Mouse (Mus musculus): ENCODE data around the gene Lrrc8d. TPM values are rescaled to one million over a fixed set of nuclear protein-coding genes. Genes with fewer than 3 reads are reported as not detected.

The Lrrc8d gene
- total and polyA plus RNA-seq, 2 experiments: 7.0 to 11.6 TPM

DNA sequence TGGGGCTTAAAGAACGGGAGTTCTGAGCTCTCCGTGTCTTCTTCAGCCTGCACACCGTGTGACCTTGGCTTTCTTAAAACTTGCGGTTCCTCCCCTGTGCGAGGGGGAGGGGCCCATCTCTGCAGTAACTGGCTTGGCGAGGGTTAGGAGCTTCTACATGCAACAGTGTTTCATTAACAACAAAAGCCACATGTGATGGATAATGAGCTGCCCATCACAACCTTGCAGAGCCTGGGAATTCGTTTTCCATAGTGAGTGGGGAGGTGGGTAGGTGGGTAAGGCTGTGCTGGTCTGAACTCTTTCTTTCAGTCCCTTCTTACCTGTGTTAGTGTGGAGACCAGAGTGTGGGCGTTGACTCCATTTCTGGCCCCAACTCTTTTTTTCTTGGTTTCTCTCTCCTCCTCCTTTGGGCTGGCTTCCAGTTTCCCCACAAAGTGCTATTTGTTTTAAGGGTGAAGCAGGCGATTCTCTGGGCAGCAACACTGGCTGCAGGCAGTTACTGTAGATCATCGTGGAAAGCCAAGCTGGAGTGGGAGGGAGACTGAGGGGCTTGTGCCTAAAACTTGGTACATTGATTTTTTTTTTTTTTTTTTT lies 15.9 kb downstream of the Lrrc8d start:
- Histone ChIP-seq H3K27me3 (ENCODE audit: control insufficient read depth, insufficient read depth, low read length) (no peaks in the 10 kb centered on the region), H3K9ac (ENCODE audit: low read depth, low read length) (no peak overlapping the region), H3K4me3 (ENCODE audit: insufficient read depth, low read depth, low read length) (no peak overlapping the region), H3K27ac (replicated peaks; ENCODE audit: insufficient read depth, low read depth, low read length) (no peak overlapping the region), H3K36me3 (ENCODE audit: control insufficient read depth, insufficient read depth, low read length) (no peaks in the 10 kb centered on the region), H3K79me2 (ENCODE audit: control insufficient read depth, insufficient read depth, low read length) (peaks cover 18% of the 10 kb centered on the region), H3K4me1 (ENCODE audit: control insufficient read depth, insufficient read depth, low read length) (peaks cover 23% of the 10 kb centered on the region)
- WGBS: 33% methylated on average over 10 of the region's 10 CpGs
- no peak for TF ChIP-seq CTCF (IDR thresholded peaks at IDR 0.05; ENCODE audit: low read depth, low read length)
- TF ChIP-seq POLR2A (IDR thresholded peaks at IDR 0.05; ENCODE audit: extremely low read depth, insufficient read depth, low read length): no peak
- peak; percentile 67 for DNase-seq (ENCODE audit: extremely low read depth, low read depth, low spot score)

DNA sequence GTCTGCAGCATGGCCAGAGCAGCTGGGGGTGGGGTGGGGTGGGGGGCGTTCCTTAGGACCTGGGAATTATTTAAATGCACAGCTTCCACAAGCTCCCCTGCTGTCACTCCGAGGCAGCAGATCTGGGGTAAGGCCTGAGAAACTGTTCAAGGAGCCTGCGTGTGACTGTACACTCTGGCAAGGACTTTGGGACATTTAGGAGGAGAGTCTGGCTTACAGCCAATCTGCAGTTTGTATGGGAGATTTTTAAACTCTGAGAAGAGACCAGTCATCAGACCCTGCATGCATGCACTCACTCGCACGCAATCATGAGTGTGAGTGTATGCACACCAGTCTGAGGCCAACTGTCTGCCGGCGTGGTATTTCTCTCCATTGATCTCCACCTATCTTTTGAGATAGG lies 17.5 kb downstream of the Lrrc8d start:
- Histone ChIP-seq H3K4me1 (ENCODE audit: control insufficient read depth, insufficient read depth, low read length) (peaks cover 16% of the 10 kb centered on the region), H3K9ac (ENCODE audit: low read depth, low read length) (no peak overlapping the region), H3K36me3 (ENCODE audit: control insufficient read depth, insufficient read depth, low read length) (no peaks in the 10 kb centered on the region), H3K27ac (replicated peaks; ENCODE audit: insufficient read depth, low read depth, low read length) (no peak overlapping the region), H3K4me3 (ENCODE audit: insufficient read depth, low read depth, low read length) (no peak overlapping the region), H3K27me3 (ENCODE audit: control insufficient read depth, insufficient read depth, low read length) (no peaks in the 10 kb centered on the region), H3K79me2 (ENCODE audit: control insufficient read depth, insufficient read depth, low read length) (peaks cover 18% of the 10 kb centered on the region)
- no peak for DNase-seq (ENCODE audit: extremely low read depth, low read depth, low spot score)
- 79% methylated on average over 7 of the region's 7 CpGs for WGBS
- no peak for TF ChIP-seq CTCF (IDR thresholded peaks at IDR 0.05; ENCODE audit: low read depth, low read length)
- no peak for TF ChIP-seq POLR2A (IDR thresholded peaks at IDR 0.05; ENCODE audit: extremely low read depth, insufficient read depth, low read length)

DNA sequence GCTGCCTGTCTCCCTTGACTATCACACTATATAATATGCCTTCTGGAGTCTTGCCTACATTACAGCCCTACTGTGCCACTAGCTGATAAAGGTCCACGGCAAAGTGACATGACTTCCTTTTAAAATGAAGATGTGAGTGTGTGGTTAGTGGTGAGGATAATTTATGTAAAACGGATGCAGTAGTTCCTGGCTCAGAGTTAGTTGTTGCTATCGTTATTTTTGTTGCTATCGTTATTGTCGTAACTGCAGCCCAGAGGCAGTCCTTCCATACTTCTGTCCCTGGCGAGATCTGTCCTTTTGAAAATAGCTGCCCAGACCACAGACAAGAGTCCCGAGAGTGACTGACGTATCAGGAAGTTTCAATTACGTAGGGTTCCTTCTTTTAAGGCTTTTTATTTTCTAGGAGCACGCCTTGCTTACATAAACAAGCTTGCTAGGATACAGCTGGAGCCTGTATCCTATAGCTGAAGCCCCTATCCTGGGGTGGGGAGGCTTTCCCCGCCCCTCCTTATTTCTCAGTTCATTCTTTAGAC lies 18.4 kb downstream of the Lrrc8d start:
- no peaks in the 10 kb centered on the region for H3K36me3 ChIP-seq (ENCODE audit: control insufficient read depth, insufficient read depth, low read length)
- peaks cover 18% of the 10 kb centered on the region for H3K79me2 ChIP-seq (ENCODE audit: control insufficient read depth, insufficient read depth, low read length)
- no peaks in the 10 kb centered on the region for H3K27me3 ChIP-seq (ENCODE audit: control insufficient read depth, insufficient read depth, low read length)
- H3K27ac ChIP-seq (replicated peaks; ENCODE audit: insufficient read depth, low read depth, low read length): peak overlapping the region; percentile 44; the same call in 1 of the 2 replicates
- TF ChIP-seq POLR2A (IDR thresholded peaks at IDR 0.05; ENCODE audit: extremely low read depth, insufficient read depth, low read length): no peak
- TF ChIP-seq CTCF (IDR thresholded peaks at IDR 0.05; ENCODE audit: low read depth, low read length): no peak
- whole genome bisulfite sequencing: 75% methylated on average over 11 of the region's 11 CpGs
- H3K4me1 ChIP-seq (ENCODE audit: control insufficient read depth, insufficient read depth, low read length): peaks cover 13% of the 10 kb centered on the region
- H3K4me3 ChIP-seq (ENCODE audit: insufficient read depth, low read depth, low read length): no peak overlapping the region
- H3K9ac ChIP-seq (ENCODE audit: low read depth, low read length): no peak overlapping the region
- no peak for DNase-seq (ENCODE audit: extremely low read depth, low read depth, low spot score)

DNA sequence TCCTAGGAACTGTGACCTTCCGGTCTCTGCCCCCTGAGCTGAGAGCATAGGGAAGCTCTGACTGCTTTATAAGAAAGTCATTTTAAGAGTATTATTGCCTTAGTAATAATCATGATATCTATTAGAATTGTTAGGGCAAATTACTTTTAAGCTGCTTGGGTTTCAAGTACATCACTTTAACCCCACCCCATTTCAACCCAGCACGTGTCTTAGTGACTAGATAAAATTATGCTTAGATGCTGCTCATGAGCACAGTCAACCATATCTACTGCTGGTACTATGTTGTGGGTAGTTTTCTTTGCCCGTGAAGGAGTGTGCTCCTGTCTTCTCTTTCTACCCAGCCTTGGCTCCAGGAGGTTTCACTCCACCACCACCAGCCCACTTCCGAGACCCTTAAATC lies 21.5 kb downstream of the Lrrc8d start:
- no peak for TF ChIP-seq POLR2A (IDR thresholded peaks at IDR 0.05; ENCODE audit: extremely low read depth, insufficient read depth, low read length)
- no peak for TF ChIP-seq CTCF (IDR thresholded peaks at IDR 0.05; ENCODE audit: low read depth, low read length)
- H3K9ac ChIP-seq (ENCODE audit: low read depth, low read length): no peak overlapping the region
- 87% methylated on average over 4 of the region's 4 CpGs for WGBS
- H3K27me3 ChIP-seq (ENCODE audit: control insufficient read depth, insufficient read depth, low read length): no peaks in the 10 kb centered on the region
- H3K36me3 ChIP-seq (ENCODE audit: control insufficient read depth, insufficient read depth, low read length): no peaks in the 10 kb centered on the region
- H3K27ac ChIP-seq (replicated peaks; ENCODE audit: insufficient read depth, low read depth, low read length): no peak overlapping the region
- peaks cover 17% of the 10 kb centered on the region for H3K79me2 ChIP-seq (ENCODE audit: control insufficient read depth, insufficient read depth, low read length)
- H3K4me1 ChIP-seq (ENCODE audit: control insufficient read depth, insufficient read depth, low read length): peaks cover 5% of the 10 kb centered on the region; the same call in 1 of the 2 replicates
- no peak for DNase-seq (ENCODE audit: extremely low read depth, low read depth, low spot score)
- H3K4me3 ChIP-seq (ENCODE audit: insufficient read depth, low read depth, low read length): no peak overlapping the region

DNA sequence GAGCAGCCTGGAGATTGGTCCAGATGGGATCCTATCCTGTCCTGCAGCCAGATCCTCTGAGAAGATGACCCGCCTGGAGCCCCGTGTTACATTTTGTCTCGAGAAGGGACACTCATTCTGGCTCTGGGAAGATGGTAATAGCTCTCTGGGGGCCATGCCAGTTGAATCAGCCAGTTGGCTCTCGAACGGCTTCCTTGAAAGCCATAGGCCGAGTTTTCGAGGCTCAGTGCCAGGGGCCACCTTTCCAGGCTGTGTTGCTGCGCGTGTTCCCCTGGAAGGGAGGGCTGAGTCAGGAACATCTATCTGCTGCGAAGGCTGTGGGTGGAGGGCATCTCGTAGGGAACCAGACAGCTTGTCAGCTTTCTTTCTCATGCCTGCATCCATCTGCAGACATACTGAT lies 23.0 kb downstream of the Lrrc8d start:
- Histone ChIP-seq H3K27ac (replicated peaks; ENCODE audit: insufficient read depth, low read depth, low read length) (no peak overlapping the region), H3K79me2 (ENCODE audit: control insufficient read depth, insufficient read depth, low read length) (peaks cover 7% of the 10 kb centered on the region; the same call in 1 of the 2 replicates), H3K9ac (ENCODE audit: low read depth, low read length) (no peak overlapping the region), H3K36me3 (ENCODE audit: control insufficient read depth, insufficient read depth, low read length) (no peaks in the 10 kb centered on the region), H3K27me3 (ENCODE audit: control insufficient read depth, insufficient read depth, low read length) (no peaks in the 10 kb centered on the region), H3K4me1 (ENCODE audit: control insufficient read depth, insufficient read depth, low read length) (0 out of 2 replicates have a peak, but pooled peaks cover 4% of the 10 kb centered on the region), H3K4me3 (ENCODE audit: insufficient read depth, low read depth, low read length) (no peak overlapping the region)
- no peak for TF ChIP-seq CTCF (IDR thresholded peaks at IDR 0.05; ENCODE audit: low read depth, low read length)
- no peak for TF ChIP-seq POLR2A (IDR thresholded peaks at IDR 0.05; ENCODE audit: extremely low read depth, insufficient read depth, low read length)
- 73% methylated on average over 11 of the region's 11 CpGs for WGBS
- peak; percentile 36 for DNase-seq (ENCODE audit: extremely low read depth, low read depth, low spot score)

DNA sequence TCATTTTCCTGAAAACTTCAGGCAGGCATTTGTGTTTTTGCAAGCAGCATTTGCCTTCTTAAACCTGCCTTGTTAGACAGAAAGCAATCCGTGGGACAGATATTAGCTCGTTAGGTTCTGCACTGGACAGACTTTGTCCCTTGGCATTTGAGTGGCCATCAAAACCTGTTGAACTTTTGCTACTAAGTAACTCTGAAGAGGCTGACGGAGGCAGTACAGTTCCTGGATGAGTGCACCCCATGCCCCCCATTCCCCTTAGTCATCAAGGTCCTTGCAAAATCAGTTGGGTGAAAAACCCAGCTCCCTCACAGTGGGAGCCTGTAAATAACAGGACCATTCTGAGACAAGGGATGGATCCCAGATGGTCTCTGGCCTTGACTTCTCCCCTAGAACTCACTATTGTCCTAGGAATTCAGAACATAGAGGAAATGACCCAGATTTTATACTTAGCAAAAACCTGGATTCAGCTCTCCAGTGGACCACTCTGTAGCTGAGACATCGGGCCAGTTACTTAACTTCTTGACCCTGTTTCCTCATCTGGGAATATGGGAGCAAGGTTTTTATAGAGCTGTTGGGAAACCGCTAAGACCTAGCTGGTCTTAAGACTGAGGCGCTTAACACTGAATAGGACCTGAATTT lies 30.5 kb downstream of the Lrrc8d start:
- peak overlapping the region; percentile 61 for H3K27ac ChIP-seq (replicated peaks; ENCODE audit: insufficient read depth, low read depth, low read length)
- H3K4me3 ChIP-seq (ENCODE audit: insufficient read depth, low read depth, low read length): no peak overlapping the region
- H3K9ac ChIP-seq (ENCODE audit: low read depth, low read length): no peak overlapping the region
- peaks cover 31% of the 10 kb centered on the region for H3K79me2 ChIP-seq (ENCODE audit: control insufficient read depth, insufficient read depth, low read length)
- H3K36me3 ChIP-seq (ENCODE audit: control insufficient read depth, insufficient read depth, low read length): peaks cover 2% of the 10 kb centered on the region; the same call in 1 of the 2 replicates
- H3K27me3 ChIP-seq (ENCODE audit: control insufficient read depth, insufficient read depth, low read length): no peaks in the 10 kb centered on the region
- 55% methylated on average over 6 of the region's 6 CpGs for WGBS
- TF ChIP-seq CTCF (IDR thresholded peaks at IDR 0.05; ENCODE audit: low read depth, low read length) (no peak), POLR2A (IDR thresholded peaks at IDR 0.05; ENCODE audit: extremely low read depth, insufficient read depth, low read length) (no peak)
- H3K4me1 ChIP-seq (ENCODE audit: control insufficient read depth, insufficient read depth, low read length): peaks cover 14% of the 10 kb centered on the region
- DNase-seq (ENCODE audit: extremely low read depth, low read depth, low spot score): peak; percentile 81
